Mouse (Mus musculus): Measurements from ENCODE around the gene Per1. TPM values are rescaled to one million over a fixed set of nuclear protein-coding genes. Genes with fewer than 3 reads are reported as not detected.

Per1 gene
- polyA plus RNA-seq, 1 experiment: 4.5 TPM

DNA sequence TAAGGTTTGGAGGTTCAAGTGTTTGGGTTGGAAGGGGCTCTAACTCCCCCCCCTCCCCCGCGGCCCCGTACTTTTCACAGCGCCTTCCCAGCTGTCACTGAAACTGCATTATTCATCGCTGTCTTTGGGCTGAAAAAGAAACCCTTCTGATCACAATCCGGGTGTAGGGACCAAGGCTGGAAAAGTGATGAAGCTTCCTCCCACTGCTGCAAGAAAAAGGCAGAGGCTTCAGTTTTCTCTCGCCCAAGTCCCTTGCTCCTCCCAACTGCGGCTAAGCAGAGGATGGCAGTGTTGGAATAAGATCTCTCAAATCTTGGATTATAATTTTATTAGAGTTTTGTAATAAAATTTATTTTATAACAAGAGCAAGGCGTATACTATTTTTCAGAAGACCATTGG lies 22.4 kb upstream of the Per1 start:
- H3K4me3 ChIP-seq (ENCODE audit: insufficient read depth, poor library complexity, severe bottlenecking): peak overlapping the region; percentile 3
- H3K79me3 ChIP-seq (ENCODE audit: low read depth): no peaks in the 10 kb centered on the region
- peak overlapping the region; percentile 64 for H3ac ChIP-seq (ENCODE audit: control insufficient read depth, insufficient read length, low read depth)
- H3K27me3 ChIP-seq (ENCODE audit: control insufficient read depth, insufficient read depth, insufficient read length): no peaks in the 10 kb centered on the region
- no peaks in the 10 kb centered on the region for H3K79me2 ChIP-seq (ENCODE audit: control insufficient read depth, insufficient read depth)
- TF ChIP-seq FOSL1 (IDR thresholded peaks at IDR 0.05; ENCODE audit: insufficient read depth, low read length, poor library complexity, severe bottlenecking) (no peak), MYOD1 (IDR thresholded peaks at IDR 0.05; ENCODE audit: control insufficient read depth, insufficient read length, low read depth) (no peak), MAX (IDR thresholded peaks at IDR 0.05) (no peak), MYOG (IDR thresholded peaks at IDR 0.05; ENCODE audit: control insufficient read depth, extremely low read depth, insufficient read length) (no peak), USF1 (IDR thresholded peaks at IDR 0.05; ENCODE audit: low read depth) (no peak), CEBPB (IDR thresholded peaks at IDR 0.05; ENCODE audit: low read depth) (no peak), CTCF (IDR thresholded peaks at IDR 0.05; ENCODE audit: control insufficient read depth, insufficient read depth, insufficient read length) (no peak)
- H3K36me3 ChIP-seq (ENCODE audit: control insufficient read depth, insufficient read depth): no peaks in the 10 kb centered on the region

DNA sequence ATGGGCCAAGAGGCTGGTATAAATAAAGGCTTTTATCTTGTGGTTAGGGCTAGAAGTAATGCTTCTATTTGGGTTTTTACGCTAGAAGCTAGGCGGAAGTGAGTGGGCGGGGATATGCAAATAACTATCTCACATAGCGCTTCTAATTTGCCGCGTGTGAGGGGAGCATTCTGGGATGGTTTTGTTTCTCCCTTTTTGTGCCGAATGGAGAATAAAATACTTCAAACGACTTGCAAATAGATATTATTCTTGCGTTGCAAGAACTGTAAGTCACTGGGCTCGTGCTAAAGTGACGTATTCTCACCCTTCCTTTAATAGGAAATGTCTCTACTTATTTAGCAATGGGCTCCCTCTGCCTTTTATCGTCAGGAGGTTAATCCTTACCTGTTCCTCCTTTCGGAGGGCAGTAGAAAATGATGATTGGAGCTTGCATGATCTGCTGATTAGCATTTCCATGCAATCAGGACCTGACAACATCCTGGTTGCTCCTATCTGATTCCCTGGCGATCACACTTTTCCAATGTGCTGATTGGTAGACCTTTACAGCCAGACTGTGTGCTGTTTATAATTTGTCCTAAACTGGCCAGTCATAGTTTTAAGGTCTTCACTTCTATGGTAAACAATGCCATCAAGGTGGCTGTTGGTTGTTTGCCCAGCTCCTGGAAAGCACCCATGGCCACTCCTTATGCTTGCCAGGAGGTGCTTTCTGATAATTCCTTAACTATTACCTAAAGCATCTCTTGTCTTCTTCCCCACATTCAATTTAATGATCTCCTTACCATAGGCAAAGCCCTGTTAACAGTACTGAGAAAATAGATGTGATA lies 21.7 kb upstream of the Per1 start:
- TF ChIP-seq MYOD1 (IDR thresholded peaks at IDR 0.05; ENCODE audit: control insufficient read depth, insufficient read length, low read depth): no peak
- no peak for TF ChIP-seq USF1 (IDR thresholded peaks at IDR 0.05; ENCODE audit: low read depth)
- TF ChIP-seq MYOG (IDR thresholded peaks at IDR 0.05; ENCODE audit: control insufficient read depth, extremely low read depth, insufficient read length): no peak
- no peak for TF ChIP-seq CTCF (IDR thresholded peaks at IDR 0.05; ENCODE audit: control insufficient read depth, insufficient read depth, insufficient read length)
- peak; percentile 82 for TF ChIP-seq MAX (IDR thresholded peaks at IDR 0.05)
- TF ChIP-seq CEBPB (IDR thresholded peaks at IDR 0.05; ENCODE audit: low read depth): peak; percentile 87
- peak; percentile 13 for TF ChIP-seq FOSL1 (IDR thresholded peaks at IDR 0.05; ENCODE audit: insufficient read depth, low read length, poor library complexity, severe bottlenecking)
- Histone ChIP-seq H3K79me2 (ENCODE audit: control insufficient read depth, insufficient read depth) (no peaks in the 10 kb centered on the region), H3K79me3 (ENCODE audit: low read depth) (no peaks in the 10 kb centered on the region), H3K36me3 (ENCODE audit: control insufficient read depth, insufficient read depth) (no peaks in the 10 kb centered on the region), H3K4me3 (ENCODE audit: insufficient read depth, poor library complexity, severe bottlenecking) (peak overlapping the region; percentile 3), H3ac (ENCODE audit: control insufficient read depth, insufficient read length, low read depth) (peak overlapping the region; percentile 56), H3K27me3 (ENCODE audit: control insufficient read depth, insufficient read depth, insufficient read length) (no peaks in the 10 kb centered on the region)

DNA sequence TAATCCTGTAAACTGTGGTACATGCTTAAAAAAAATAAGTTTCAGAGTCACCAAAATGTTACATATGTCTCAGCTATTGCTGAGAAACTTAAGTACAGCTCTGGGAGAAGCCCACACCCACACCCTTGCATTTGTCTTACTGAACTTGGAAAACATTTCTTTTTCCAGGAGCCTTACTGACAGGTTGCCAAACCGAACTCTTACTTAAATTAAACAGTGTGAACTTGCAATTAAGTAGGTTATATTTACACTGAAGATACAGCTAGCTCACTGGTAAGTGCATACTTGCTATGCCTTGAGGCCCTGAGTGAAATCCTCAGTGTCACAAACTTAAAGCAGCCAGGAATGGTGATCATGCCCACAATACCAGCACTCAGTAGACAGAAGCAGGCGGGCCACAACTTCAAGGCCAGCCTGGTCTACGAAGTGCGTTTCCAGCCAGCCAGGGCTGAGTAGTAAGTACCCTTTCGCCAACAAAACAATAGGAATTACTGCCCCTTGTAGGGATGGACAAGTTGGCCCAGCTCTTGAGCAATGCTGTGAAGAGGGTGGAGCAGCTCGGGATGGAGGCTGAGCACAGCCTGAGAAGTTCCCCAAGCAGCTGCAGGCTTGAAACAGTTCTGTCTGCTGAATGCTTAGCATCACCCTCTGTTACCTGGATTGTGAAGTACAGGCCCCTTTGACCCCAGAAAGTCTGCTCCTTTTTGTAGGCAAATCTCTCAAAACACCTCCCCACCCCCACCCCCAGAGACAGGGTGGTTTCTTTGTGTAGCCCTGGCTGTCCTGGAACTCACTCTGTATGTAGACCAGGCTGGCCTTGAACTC lies 20.9 kb upstream of the Per1 start:
- H3ac ChIP-seq (ENCODE audit: control insufficient read depth, insufficient read length, low read depth): no peak overlapping the region
- H3K27me3 ChIP-seq (ENCODE audit: control insufficient read depth, insufficient read depth, insufficient read length): no peaks in the 10 kb centered on the region
- no peaks in the 10 kb centered on the region for H3K36me3 ChIP-seq (ENCODE audit: control insufficient read depth, insufficient read depth)
- H3K79me2 ChIP-seq (ENCODE audit: control insufficient read depth, insufficient read depth): no peaks in the 10 kb centered on the region
- no peak overlapping the region for H3K4me3 ChIP-seq (ENCODE audit: insufficient read depth, poor library complexity, severe bottlenecking)
- no peaks in the 10 kb centered on the region for H3K79me3 ChIP-seq (ENCODE audit: low read depth)
- TF ChIP-seq USF1 (IDR thresholded peaks at IDR 0.05; ENCODE audit: low read depth): no peak
- TF ChIP-seq CTCF (IDR thresholded peaks at IDR 0.05; ENCODE audit: control insufficient read depth, insufficient read depth, insufficient read length): no peak
- TF ChIP-seq FOSL1 (IDR thresholded peaks at IDR 0.05; ENCODE audit: insufficient read depth, low read length, poor library complexity, severe bottlenecking): no peak
- no peak for TF ChIP-seq MAX (IDR thresholded peaks at IDR 0.05)
- TF ChIP-seq MYOG (IDR thresholded peaks at IDR 0.05; ENCODE audit: control insufficient read depth, extremely low read depth, insufficient read length): no peak
- TF ChIP-seq CEBPB (IDR thresholded peaks at IDR 0.05; ENCODE audit: low read depth): no peak

DNA sequence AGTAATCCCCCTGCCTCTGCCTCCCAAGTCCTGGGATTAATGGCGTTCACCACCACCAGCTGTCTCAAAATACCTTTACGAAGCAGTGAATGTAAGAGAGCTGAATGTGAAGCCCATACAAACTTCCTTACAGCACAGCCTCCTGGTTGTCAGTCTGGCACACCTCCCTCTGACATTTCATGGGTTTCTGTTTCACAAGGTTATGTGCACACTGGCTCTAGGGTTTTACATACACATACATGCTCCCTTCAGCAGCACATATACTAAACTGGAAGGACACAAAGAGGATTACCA lies 20.3 kb upstream of the Per1 start:
- Histone ChIP-seq H3K79me3 (ENCODE audit: low read depth) (no peaks in the 10 kb centered on the region), H3K27me3 (ENCODE audit: control insufficient read depth, insufficient read depth, insufficient read length) (no peaks in the 10 kb centered on the region), H3ac (ENCODE audit: control insufficient read depth, insufficient read length, low read depth) (no peak overlapping the region), H3K4me3 (ENCODE audit: insufficient read depth, poor library complexity, severe bottlenecking) (no peak overlapping the region), H3K79me2 (ENCODE audit: control insufficient read depth, insufficient read depth) (no peaks in the 10 kb centered on the region), H3K36me3 (ENCODE audit: control insufficient read depth, insufficient read depth) (no peaks in the 10 kb centered on the region)
- TF ChIP-seq USF1 (IDR thresholded peaks at IDR 0.05; ENCODE audit: low read depth) (no peak), CTCF (IDR thresholded peaks at IDR 0.05; ENCODE audit: control insufficient read depth, insufficient read depth, insufficient read length) (no peak), FOSL1 (IDR thresholded peaks at IDR 0.05; ENCODE audit: insufficient read depth, low read length, poor library complexity, severe bottlenecking) (no peak), MYOD1 (IDR thresholded peaks at IDR 0.05; ENCODE audit: control insufficient read depth, insufficient read length, low read depth) (no peak), MYOG (IDR thresholded peaks at IDR 0.05; ENCODE audit: control insufficient read depth, extremely low read depth, insufficient read length) (no peak), CEBPB (IDR thresholded peaks at IDR 0.05; ENCODE audit: low read depth) (no peak), MAX (IDR thresholded peaks at IDR 0.05) (no peak)

DNA sequence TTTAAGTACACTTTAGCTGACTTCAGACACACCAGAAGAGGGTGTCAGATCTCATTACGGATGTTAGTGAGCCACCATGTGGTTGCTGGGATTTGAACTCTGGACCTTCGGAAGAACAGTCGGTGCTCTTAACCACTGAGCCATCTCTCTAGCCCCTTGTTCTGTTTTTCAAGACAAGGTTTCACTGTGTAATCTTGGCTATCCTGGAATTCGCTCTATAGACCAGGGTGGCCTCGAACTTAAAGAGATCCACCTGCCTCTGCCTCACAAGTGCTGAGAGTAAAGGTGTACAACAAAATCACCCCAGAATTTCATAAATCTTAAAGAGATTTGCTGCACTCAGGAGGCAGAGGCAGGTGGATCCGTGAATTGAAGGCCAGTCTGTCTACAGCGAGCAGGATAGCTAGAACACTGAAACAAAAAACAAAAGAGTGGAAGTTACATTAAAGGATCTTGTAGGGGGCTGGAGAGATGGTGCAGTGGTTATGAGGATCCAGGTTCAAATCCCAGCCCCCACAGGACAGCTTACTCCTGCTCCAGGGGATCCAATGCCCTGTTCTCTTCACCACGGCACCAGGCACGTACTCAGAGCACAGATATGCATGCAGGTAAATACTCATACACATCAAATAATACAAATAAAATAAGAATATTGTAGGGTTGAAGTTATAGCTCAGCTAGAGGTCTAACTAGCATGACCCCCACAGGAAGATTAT lies 19.1 kb upstream of the Per1 start:
- no peak overlapping the region for H3K4me3 ChIP-seq (ENCODE audit: insufficient read depth, poor library complexity, severe bottlenecking)
- H3K79me3 ChIP-seq (ENCODE audit: low read depth): no peaks in the 10 kb centered on the region
- no peaks in the 10 kb centered on the region for H3K27me3 ChIP-seq (ENCODE audit: control insufficient read depth, insufficient read depth, insufficient read length)
- H3K79me2 ChIP-seq (ENCODE audit: control insufficient read depth, insufficient read depth): no peaks in the 10 kb centered on the region
- no peaks in the 10 kb centered on the region for H3K36me3 ChIP-seq (ENCODE audit: control insufficient read depth, insufficient read depth)
- TF ChIP-seq USF1 (IDR thresholded peaks at IDR 0.05; ENCODE audit: low read depth): no peak
- no peak for TF ChIP-seq CTCF (IDR thresholded peaks at IDR 0.05; ENCODE audit: control insufficient read depth, insufficient read depth, insufficient read length)
- TF ChIP-seq MYOD1 (IDR thresholded peaks at IDR 0.05; ENCODE audit: control insufficient read depth, insufficient read length, low read depth): no peak
- no peak for TF ChIP-seq MAX (IDR thresholded peaks at IDR 0.05)
- TF ChIP-seq CEBPB (IDR thresholded peaks at IDR 0.05; ENCODE audit: low read depth): no peak
- TF ChIP-seq FOSL1 (IDR thresholded peaks at IDR 0.05; ENCODE audit: insufficient read depth, low read length, poor library complexity, severe bottlenecking): no peak
- no peak for TF ChIP-seq MYOG (IDR thresholded peaks at IDR 0.05; ENCODE audit: control insufficient read depth, extremely low read depth, insufficient read length)
- H3ac ChIP-seq (ENCODE audit: control insufficient read depth, insufficient read length, low read depth): no peak overlapping the region

Measured in C2C12 (cell line).